21 mouse cellular contexts compared by ENCODE assay signal in the genomic region with DNA sequence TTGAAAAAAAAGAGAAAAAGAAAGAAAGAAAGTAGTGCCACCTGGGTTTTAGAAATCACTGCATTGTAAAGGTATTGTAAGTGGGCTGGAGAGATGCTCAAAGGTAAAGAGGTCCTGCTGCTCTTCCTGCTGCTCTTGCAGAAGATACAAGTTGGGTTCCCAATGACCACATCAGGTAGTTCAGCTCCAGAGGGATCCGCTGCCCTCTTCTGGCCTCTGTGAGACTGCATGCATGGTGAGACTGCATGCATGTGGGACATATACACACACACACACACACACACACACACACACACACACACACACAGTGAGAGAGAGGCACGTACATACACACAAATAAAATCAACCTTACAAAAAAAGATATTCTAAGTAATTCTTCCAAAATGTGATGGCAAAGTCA.
DNase-seq lines count a peak whose midpoint lies in the region; TF ChIP-seq lines count a peak whose summit lies in the region.
"Had no signal": no experiment of that assay in that cellular context is flagged by ENCODE, and none has a peak within 500 bp of the region (broad histone marks: within the 10 kb centered on the region; RNA-seq: fewer than 3 reads in every experiment).

No protein-coding gene starts in this region.

- no peak for TF ChIP-seq POLR2A in cerebellum, adult 2 months (IDR thresholded peaks at IDR 0.05; ENCODE audit: borderline replicate concordance, insufficient read depth, low read length)

- H3K27me3 ChIP-seq in cerebellum, adult 2 months (ENCODE audit: control insufficient read depth, insufficient read depth, low read length), result no peaks in the 10 kb centered on the region
- H3K27me3 ChIP-seq: embryonic facial prominence, embryonic 13.5 days; limb, embryonic 12.5 days; stomach, embryonic 15.5 days had no signal

- H3K4me1 ChIP-seq in cerebellum, adult 2 months (ENCODE audit: control insufficient read depth, insufficient read depth, low read length), result no peaks in the 10 kb centered on the region

- TF ChIP-seq CTCF in cerebellum, adult 2 months (IDR thresholded peaks at IDR 0.05; ENCODE audit: borderline replicate concordance, insufficient read depth, low read depth, low read length), result peak; percentile 31
- peak; percentile 35 for TF ChIP-seq CTCF in layer of hippocampus, adult 2 months (conservative IDR thresholded peaks at IDR 0.05)

- H3K27ac ChIP-seq in cerebellum, adult 2 months (ENCODE audit: insufficient read depth, low read length), result no peak overlapping the region
- no peak overlapping the region for H3K27ac ChIP-seq in layer of hippocampus, adult 2 months
- H3K27ac ChIP-seq: embryonic facial prominence, embryonic 13.5 days; hindbrain, embryonic 14.5 days; limb, embryonic 12.5 days; stomach, embryonic 15.5 days had no signal

- 98% methylated on average over 2 of the region's 2 CpGs for WGBS in cerebellum, adult 2 months

- no peak overlapping the region for H3K4me3 ChIP-seq in cerebellum, adult 2 months (replicated peaks; ENCODE audit: insufficient read depth, low read depth, low read length)
- no peak overlapping the region for H3K4me3 ChIP-seq in layer of hippocampus, adult 2 months
- H3K4me3 ChIP-seq: embryonic facial prominence, embryonic 13.5 days; limb, embryonic 12.5 days; stomach, embryonic 15.5 days had no signal

- intact Hi-C loops in gastrocnemius, postnatal 36 days (cut with DNase I), result no loop called here

- DNase-seq in cerebellum, adult 2 months, result no peak
- DNase-seq in cerebellum, postnatal 36 days, result no peak
- no peak for DNase-seq in layer of hippocampus, adult 2 months (ENCODE audit: low spot score in 2 of 2)
- DNase-seq in layer of hippocampus, postnatal 25 days (ENCODE audit: extremely low spot score in 1 of 2, low spot score in 1 of 2), result no peak
- DNase-seq in thymus, postnatal 25 days, result peak; percentile 9
- DNase-seq in thymus, postnatal 0 days (ENCODE audit: low spot score), result no peak
- DNase-seq in gastrocnemius, postnatal 36 days, result no peak
- no peak for DNase-seq in layer of hippocampus, adult 8-10 months (ENCODE audit: low spot score in 2 of 2)
- DNase-seq: adrenal gland, postnatal 10 days; cerebellum, postnatal 10 days; heart, postnatal 36 days; kidney, adult 18-20 months; kidney, postnatal 25 days; layer of hippocampus, adult 9-11 months; lung, adult 2 months; lung, postnatal 36 days; right cerebral cortex, postnatal 25 days had no signal
